ENCODE assay signal across 17 mouse cellular contexts in the genomic region with DNA sequence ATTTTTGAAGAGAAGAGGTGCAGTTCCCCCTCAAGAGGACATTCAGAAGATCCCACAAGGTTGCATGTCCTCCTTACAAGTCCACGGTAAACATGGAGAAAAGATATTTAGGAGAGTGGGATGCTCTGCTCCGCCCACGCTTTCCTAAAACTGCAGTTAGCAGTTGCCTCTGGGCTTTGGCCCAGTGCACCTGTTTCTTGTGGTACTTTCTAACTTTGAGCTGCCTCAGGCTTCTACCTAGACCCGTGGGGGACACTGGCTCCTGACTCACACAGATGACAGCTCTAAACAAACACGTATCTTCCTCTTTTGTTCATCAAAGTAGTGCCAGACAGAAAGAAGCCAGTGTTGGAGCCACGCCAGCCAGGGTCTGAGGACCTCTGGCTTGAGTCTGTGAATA. TPM values are rescaled to one million over a fixed set of nuclear protein-coding genes. Genes with fewer than 3 reads are reported as not detected.
"Had no signal": no experiment of that assay in that cellular context is flagged by ENCODE, and none has a peak within 500 bp of the region (broad histone marks: within the 10 kb centered on the region; RNA-seq: fewer than 3 reads in every experiment).

No protein-coding gene starts in this region.

- DNase-seq: kidney, adult 11 months; kidney, adult 9 months; liver; lung, adult 18-20 months; midbrain, embryonic 14.5 days; retina, postnatal 1 day; thymus, adult 18-20 months; thymus, postnatal 36 days had no signal

- H3K4me1 ChIP-seq: limb, embryonic 10.5 days; limb, embryonic 13.5 days; liver, embryonic 12.5 days; liver, embryonic 15.5 days had no signal

- H3K4me3 ChIP-seq: limb, embryonic 10.5 days; limb, embryonic 13.5 days; liver, embryonic 12.5 days; liver, embryonic 15.5 days; neural tube, embryonic 13.5 days had no signal

- H3K27ac ChIP-seq: limb, embryonic 10.5 days; limb, embryonic 13.5 days; liver, embryonic 12.5 days; liver, embryonic 15.5 days; macrophage; neural tube, embryonic 13.5 days had no signal

RNA-seq across cellular contexts. Expression of a gene that starts 16.6 kb away (rescaled TPM):
- total RNA-seq: megakaryocyte-erythroid progenitor cell, adult 5-6 weeks; neutrophil, adult 5-6 weeks had no signal
- polyA plus RNA-seq: kidney, embryonic 16.5 days; limb, embryonic 10.5 days; liver, embryonic 15.5 days; macrophage had no signal
